Mouse (Mus musculus) hindbrain, postnatal 0 days (tissue): ENCODE results near the gene Phex. TPM values are rescaled to one million over a fixed set of nuclear protein-coding genes. Genes with fewer than 3 reads are reported as not detected.
A peak's percentile ranks its signal among the peaks of the same experiment; 100 is the strongest.

ENCODE experiments used
- ATAC-seq: fragments of 200-750 bp; cut with Nextera tagmentation; 2 replicates; pipeline ENCODE4 v1.8.0; 2017; ENCODE audit warnings: mild to moderate bottlenecking, moderate TSS enrichment, moderate library complexity
- DNase-seq: peaks from one replicate; pipeline ENCODE4 v3.0.0-alpha.2; 2015; ENCODE audit warnings: low spot score
- H3K27ac ChIP-seq: fragments of 300-500 bp; sonication (generic); 2 replicates; pipeline ENCODE4 v1.5.1; 2014; ENCODE audit warnings: mild to moderate bottlenecking
- H3K27me3 ChIP-seq: fragments of 300-500 bp; sonication (generic); 2 replicates; pipeline ENCODE4 v1.6.1; 2014; ENCODE audit warnings: low read length, mixed read lengths; ENCODE audit not compliant: insufficient read depth
- H3K36me3 ChIP-seq: fragments of 300-500 bp; sonication (generic); 2 replicates; pipeline ENCODE4 v1.6.1; 2014; ENCODE audit warnings: low read length, mixed read lengths; ENCODE audit not compliant: insufficient read depth
- H3K4me1 ChIP-seq: fragments of 300-500 bp; sonication (generic); 2 replicates; pipeline ENCODE4 v1.6.1; 2014; ENCODE audit warnings: antibody characterized with exemption, low read length, mixed read lengths; ENCODE audit not compliant: insufficient read depth
- H3K4me2 ChIP-seq: fragments of 300-500 bp; sonication (generic); 2 replicates; pipeline ENCODE4 v1.6.1; 2014; ENCODE audit warnings: low read depth, mild to moderate bottlenecking, low read length, moderate library complexity, mixed read lengths
- H3K4me3 ChIP-seq: fragments of 300-500 bp; sonication (generic); 2 replicates; pipeline ENCODE4 v1.5.1; 2014; ENCODE audit warnings: low read length
- H3K9ac ChIP-seq: fragments of 300-500 bp; sonication (generic); replicated peaks from 2 replicates; pipeline ENCODE4 v1.6.1; 2014; ENCODE audit warnings: mild to moderate bottlenecking, low read length, moderate library complexity, mixed read lengths
- H3K9me3 ChIP-seq: fragments of 300-500 bp; sonication (generic); 2 replicates; pipeline ENCODE4 v1.6.1; 2016; ENCODE audit warnings: low read length, mixed read lengths
- CTCF ChIP-seq: IDR thresholded peaks from 2 replicates; pipeline ENCODE4 v1.5.1; 2016; ENCODE audit warnings: antibody characterized with exemption, control low read depth, low read depth
- WGBS: fragments of 180-500 bp; shearing (Covaris S2); extraction: QIAGEN DNeasy Blood & Tissue Kit; methylation state at CpG from one replicate; pipeline ENCODE4 v1.1.7; 2014; 5-methylcytosine and 5-hydroxymethylcytosine counted together
- microRNA-seq, 2 experiments: library from miRNA; unstranded; fragments of <30 nt; microRNA quantifications; one replicate each; pipeline ENCODE4; 2016
- polyA plus RNA-seq: library from polyadenylated mRNA; unstranded; fragments of >200 nt; fragmentation: Nextera tagmentation; extraction: Ambion mirVana; gene quantifications from 2 replicates; pipeline ENCODE4 v1.2.1, GENCODE M21; 2015
- total RNA-seq: library from RNA; depleted of rRNA; stranded (reverse); fragments of >200 nt; gene quantifications from 2 replicates; pipeline ENCODE4 v1.2.3, GENCODE M21; 2014; rRNA removed

Gene Phex
- total and polyA plus RNA-seq, 2 experiments from 2014 or later = 0.28 to 0.99 TPM

DNA sequence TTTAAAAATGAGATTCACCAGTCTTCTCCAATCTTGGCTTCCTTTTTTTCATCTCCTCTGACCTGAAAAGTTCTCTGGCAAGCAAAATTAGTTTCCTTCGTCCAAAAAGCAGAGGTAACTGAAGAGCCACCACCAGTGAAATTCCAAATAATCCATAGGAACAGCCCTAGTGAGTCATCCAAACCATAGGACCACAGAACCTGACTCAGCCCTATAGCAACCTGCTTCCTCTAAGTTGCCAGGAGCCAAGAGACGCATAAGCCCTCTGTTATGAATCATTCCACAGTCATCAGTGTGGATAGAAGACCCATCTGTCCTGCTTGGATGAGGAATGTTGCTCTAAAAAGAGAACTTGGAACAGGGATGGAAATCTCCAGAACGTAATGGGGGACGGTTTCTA lies 230.9 kb downstream of the Phex start:
- H3K4me1 ChIP-seq = no peaks in the 10 kb centered on the region
- no peak for TF ChIP-seq CTCF
- H3K27ac ChIP-seq = no peak overlapping the region
- DNase-seq (no peak), ATAC-seq (no peak)
- no peak overlapping the region for H3K4me3 ChIP-seq
- H3K9me3 ChIP-seq = no peaks in the 10 kb centered on the region
- no peaks in the 10 kb centered on the region for H3K36me3 ChIP-seq
- no peaks in the 10 kb centered on the region for H3K27me3 ChIP-seq
- no peak overlapping the region for H3K9ac ChIP-seq
- 77% methylated on average over 4 of the region's 4 CpGs for WGBS
- H3K4me2 ChIP-seq = no peak overlapping the region

- no peaks in the 10 kb centered on the region for H3K27me3 ChIP-seq
- 87% methylated on average over 1 of the region's 1 CpGs for WGBS
- H3K4me1 ChIP-seq = no peaks in the 10 kb centered on the region
- H3K4me2 ChIP-seq = no peak overlapping the region
- H3K27ac ChIP-seq = no peak overlapping the region
- no peaks in the 10 kb centered on the region for H3K36me3 ChIP-seq
- H3K4me3 ChIP-seq = no peak overlapping the region
- no peaks in the 10 kb centered on the region for H3K9me3 ChIP-seq
- DNase-seq (no peak), ATAC-seq (no peak)
- no peak overlapping the region for H3K9ac ChIP-seq
- no peak for TF ChIP-seq CTCF
Observed at GRCm38 (mm10) chrX:157180845-157181244, 234.3 kb downstream of the Phex start.

GRCm38 (mm10) chrX:157164142-157164541 lies 251.0 kb downstream of the Phex start:
- H3K4me1 ChIP-seq = no peaks in the 10 kb centered on the region
- no peaks in the 10 kb centered on the region for H3K9me3 ChIP-seq
- no peak for DNase-seq
- no peak overlapping the region for H3K27ac ChIP-seq
- no peak for ATAC-seq
- no peaks in the 10 kb centered on the region for H3K27me3 ChIP-seq
- no peak overlapping the region for H3K4me3 ChIP-seq
- TF ChIP-seq CTCF = no peak
- H3K9ac ChIP-seq = no peak overlapping the region
- H3K36me3 ChIP-seq = no peaks in the 10 kb centered on the region
- H3K4me2 ChIP-seq = no peak overlapping the region
- 54% methylated on average over 3 of the region's 3 CpGs for WGBS

DNA sequence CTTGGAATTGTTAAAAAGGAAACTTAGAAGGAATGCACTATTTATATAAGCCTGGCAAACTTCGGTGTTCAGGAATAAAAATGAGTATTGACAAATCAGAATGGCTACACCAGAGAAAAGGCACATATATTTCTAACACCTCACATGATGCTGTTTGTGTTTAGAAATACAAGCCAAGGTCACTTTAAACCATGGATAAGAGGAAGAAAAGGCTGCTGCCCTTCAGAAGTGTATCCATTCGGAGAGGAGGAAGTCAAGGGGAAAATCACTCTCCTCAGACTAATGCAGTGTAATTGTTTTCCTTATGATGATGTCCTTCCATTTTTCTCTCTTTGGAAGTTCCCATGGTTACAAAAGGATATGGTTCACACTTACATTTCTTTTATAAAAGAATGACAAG lies 251.7 kb downstream of the Phex start:
- Histone ChIP-seq H3K36me3 (no peaks in the 10 kb centered on the region), H3K4me1 (no peaks in the 10 kb centered on the region), H3K9ac (no peak overlapping the region)

GRCm38 (mm10) chrX:157144675-157145074 lies 270.4 kb downstream of the Phex start:
- no peak for DNase-seq
- no peak for ATAC-seq
- Histone ChIP-seq H3K27ac (no peak overlapping the region), H3K36me3 (no peaks in the 10 kb centered on the region), H3K9ac (no peak overlapping the region), H3K4me2 (no peak overlapping the region), H3K9me3 (no peaks in the 10 kb centered on the region), H3K4me1 (no peaks in the 10 kb centered on the region), H3K4me3 (no peak overlapping the region), H3K27me3 (no peaks in the 10 kb centered on the region)
- TF ChIP-seq CTCF = no peak

More for the DNA sequence above, 251.7 kb downstream of the Phex start:
- no peak for ATAC-seq
- H3K27me3 ChIP-seq = no peaks in the 10 kb centered on the region
- H3K9me3 ChIP-seq = no peaks in the 10 kb centered on the region
- H3K27ac ChIP-seq = no peak overlapping the region
- no peak overlapping the region for H3K4me2 ChIP-seq
- no peak overlapping the region for H3K4me3 ChIP-seq
- WGBS = 61% methylated on average over 2 of the region's 2 CpGs
- no peak for DNase-seq
- no peak for TF ChIP-seq CTCF

DNA sequence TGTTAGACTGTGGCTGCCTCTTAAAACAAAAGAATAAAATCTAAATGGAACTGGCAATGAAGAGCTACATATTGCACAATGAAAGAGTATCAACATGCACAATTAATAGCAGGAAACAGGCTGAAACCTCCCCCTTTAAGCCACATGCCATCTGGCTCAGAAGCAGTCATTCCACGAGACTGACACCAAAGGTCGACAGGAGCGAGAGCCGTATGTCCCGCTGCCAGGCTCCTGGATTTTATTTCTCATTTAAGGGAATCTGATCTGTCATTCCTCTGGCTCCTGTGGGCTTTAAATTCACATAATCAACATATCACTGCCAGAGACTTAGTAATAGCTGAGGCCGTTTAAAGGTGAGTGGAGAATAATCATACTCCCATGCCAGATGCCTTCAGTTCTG lies 275.5 kb downstream of the Phex start:
- Histone ChIP-seq H3K27ac (no peak overlapping the region), H3K9ac (no peak overlapping the region), H3K4me1 (no peaks in the 10 kb centered on the region), H3K4me3 (no peak overlapping the region), H3K27me3 (no peaks in the 10 kb centered on the region), H3K36me3 (no peaks in the 10 kb centered on the region), H3K4me2 (no peak overlapping the region), H3K9me3 (no peaks in the 10 kb centered on the region)
- ATAC-seq = no peak
- peak; percentile 9 for DNase-seq
- TF ChIP-seq CTCF = no peak
- WGBS = 57% methylated on average over 6 of the region's 6 CpGs

Small RNA genes lying within 50 kb of the gene (microRNA-seq; reads per million reads assigned to microRNA genes)
- gene Gm23798 = 0 reads per million in 2 experiments

Other genes with a start within 250 kb of the Phex start
- 94.5 and 109 TPM in 2 replicates for gene Sms, start 77.0 kb upstream of the Phex start, total RNA-seq
- 174 and 179 TPM in 2 replicates for gene Sms, start 77.0 kb upstream of the Phex start, polyA plus RNA-seq
- gene Yy2, start 153.7 kb upstream of the Phex start, total RNA-seq = 1.4 and 3.3 TPM in 2 replicates
- 1.0 and 2.8 TPM in 2 replicates for gene Yy2, start 153.7 kb upstream of the Phex start, polyA plus RNA-seq
- 10.3 and 14.5 TPM in 2 replicates for gene Mbtps2, start 183.4 kb upstream of the Phex start, total RNA-seq
- 21.6 and 22.6 TPM in 2 replicates for gene Mbtps2, start 183.4 kb upstream of the Phex start, polyA plus RNA-seq